ENCODE assay signal across 12 mouse cellular contexts in genomic region chr17:26357784-26358183, GRCm38 (mm10). TPM values are rescaled to one million over a fixed set of nuclear protein-coding genes. Genes with fewer than 3 reads are reported as not detected.
A peak's percentile ranks its signal among the peaks of the same experiment; 100 is the strongest.
DNase-seq lines count a peak whose midpoint lies in the region; ATAC-seq and TF ChIP-seq lines count a peak whose summit lies in the region.
"Had no signal": no experiment of that assay in that cellular context is flagged by ENCODE, and none has a peak within 500 bp of the region (broad histone marks: within the 10 kb centered on the region; RNA-seq: fewer than 3 reads in every experiment).

No protein-coding gene starts in this region.

- no peak overlapping the region for H3K9ac ChIP-seq in forebrain, embryonic 11.5 days (ENCODE audit: low read length)
- no peak overlapping the region for H3K9ac ChIP-seq in forebrain, embryonic 16.5 days (replicated peaks; ENCODE audit: low read depth, low read length)
- no peak overlapping the region for H3K9ac ChIP-seq in heart, adult 2 months (ENCODE audit: low read depth, low read length)
- H3K9ac ChIP-seq in lung, postnatal 0 days (replicated peaks; ENCODE audit: low read depth): no peak overlapping the region
- H3K9ac ChIP-seq: forebrain, embryonic 15.5 days; hindbrain, embryonic 15.5 days; neural tube, embryonic 13.5 days had no signal

- H3K4me1 ChIP-seq in forebrain, embryonic 11.5 days (replicated peaks; ENCODE audit: control insufficient read depth, insufficient read depth, low read length): no peaks in the 10 kb centered on the region
- peaks cover 15% of the 10 kb centered on the region for H3K4me1 ChIP-seq in forebrain, embryonic 16.5 days (replicated peaks; ENCODE audit: control insufficient read depth, insufficient read depth, low read length)
- H3K4me1 ChIP-seq in heart, adult 2 months (ENCODE audit: control insufficient read depth, insufficient read depth, low read length): peaks cover 4% of the 10 kb centered on the region; the same call in 1 of the 2 replicates
- peaks cover 12% of the 10 kb centered on the region; the same call in 1 of the 2 replicates for H3K4me1 ChIP-seq in lung, postnatal 0 days (ENCODE audit: insufficient read depth, low read depth, low read length)

- no peak overlapping the region for H3K4me2 ChIP-seq in forebrain, embryonic 11.5 days (ENCODE audit: low read depth, low read length, severe bottlenecking)
- no peak overlapping the region for H3K4me2 ChIP-seq in forebrain, embryonic 16.5 days (ENCODE audit: low read length)
- no peak overlapping the region for H3K4me2 ChIP-seq in lung, postnatal 0 days (replicated peaks; ENCODE audit: low read depth, low read length)
- H3K4me2 ChIP-seq: forebrain, embryonic 15.5 days; hindbrain, embryonic 15.5 days; neural tube, embryonic 13.5 days had no signal

- H3K9me3 ChIP-seq in forebrain, embryonic 11.5 days (ENCODE audit: control insufficient read depth, low read length): no peaks in the 10 kb centered on the region
- no peaks in the 10 kb centered on the region for H3K9me3 ChIP-seq in forebrain, embryonic 16.5 days (ENCODE audit: control insufficient read depth, low read length)
- no peaks in the 10 kb centered on the region for H3K9me3 ChIP-seq in lung, postnatal 0 days (ENCODE audit: low read length)
- H3K9me3 ChIP-seq: forebrain, embryonic 15.5 days; hindbrain, embryonic 15.5 days; neural tube, embryonic 13.5 days had no signal

- no peaks in the 10 kb centered on the region for H3K36me3 ChIP-seq in forebrain, embryonic 11.5 days (ENCODE audit: control insufficient read depth, insufficient read depth, low read length)
- H3K36me3 ChIP-seq in forebrain, embryonic 16.5 days (ENCODE audit: control insufficient read depth, insufficient read depth): no peaks in the 10 kb centered on the region
- no peaks in the 10 kb centered on the region for H3K36me3 ChIP-seq in heart, adult 2 months (ENCODE audit: control insufficient read depth, insufficient read depth, low read length)
- no peaks in the 10 kb centered on the region for H3K36me3 ChIP-seq in lung, postnatal 0 days (ENCODE audit: insufficient read depth, low read length)
- H3K36me3 ChIP-seq: forebrain, embryonic 15.5 days; hindbrain, embryonic 15.5 days; neural tube, embryonic 13.5 days had no signal

- no peak overlapping the region for H3K4me3 ChIP-seq in forebrain, embryonic 11.5 days (ENCODE audit: low read depth, low read length)
- H3K4me3 ChIP-seq in forebrain, embryonic 16.5 days (replicated peaks; ENCODE audit: low read length): no peak overlapping the region
- no peak overlapping the region for H3K4me3 ChIP-seq in heart, adult 2 months
- no peak overlapping the region for H3K4me3 ChIP-seq in lung, postnatal 0 days (ENCODE audit: low read depth, low read length)
- H3K4me3 ChIP-seq: forebrain, embryonic 15.5 days; hindbrain, embryonic 15.5 days; neural tube, embryonic 13.5 days had no signal

- WGBS in forebrain, embryonic 11.5 days: 67% methylated on average over 4 of the region's 4 CpGs
- WGBS in forebrain, embryonic 16.5 days: 33% methylated on average over 4 of the region's 4 CpGs
- 41% methylated on average over 4 of the region's 4 CpGs for whole genome bisulfite sequencing in heart, adult 2 months
- 43% methylated on average over 4 of the region's 4 CpGs for WGBS in lung, postnatal 0 days

- H3K27ac ChIP-seq in forebrain, embryonic 11.5 days (ENCODE audit: low read depth, low read length): no peak overlapping the region
- no peak overlapping the region for H3K27ac ChIP-seq in forebrain, embryonic 16.5 days (ENCODE audit: low read length)
- no peak overlapping the region for H3K27ac ChIP-seq in heart, adult 2 months
- no peak overlapping the region for H3K27ac ChIP-seq in lung, postnatal 0 days (ENCODE audit: low read length)
- H3K27ac ChIP-seq: forebrain, embryonic 15.5 days; hindbrain, embryonic 15.5 days; macrophage; neural tube, embryonic 13.5 days had no signal

- H3K27me3 ChIP-seq in forebrain, embryonic 11.5 days (ENCODE audit: control insufficient read depth, insufficient read depth, low read length): no peaks in the 10 kb centered on the region
- H3K27me3 ChIP-seq in forebrain, embryonic 16.5 days (replicated peaks; ENCODE audit: control insufficient read depth, insufficient read depth, low read length): no peaks in the 10 kb centered on the region
- no peaks in the 10 kb centered on the region for H3K27me3 ChIP-seq in heart, adult 2 months (ENCODE audit: control insufficient read depth, insufficient read depth, low read length)
- H3K27me3 ChIP-seq in lung, postnatal 0 days (replicated peaks; ENCODE audit: insufficient read depth, low read length): no peaks in the 10 kb centered on the region
- H3K27me3 ChIP-seq: forebrain, embryonic 15.5 days; hindbrain, embryonic 15.5 days; neural tube, embryonic 13.5 days had no signal

- peak; percentile 42 for DNase-seq in forebrain, embryonic 11.5 days (ENCODE audit: low spot score)
- peak; percentile 56 to 68 for DNase-seq in heart, adult 2 months
- DNase-seq in kidney, adult 8-10 months: peak; percentile 41 to 51
- peak; percentile 88 for DNase-seq in lung, postnatal 0 days (ENCODE audit: low spot score)
- no peak for DNase-seq in cerebellum, postnatal 25 days
- DNase-seq in frontal cortex, postnatal 10 days (ENCODE audit: low spot score in 2 of 2): no peak

- no peak for TF ChIP-seq POLR2A in heart, adult 2 months (IDR thresholded peaks at IDR 0.05; ENCODE audit: insufficient read depth, low read depth, low read length)

- H3K79me2 ChIP-seq in heart, adult 2 months (replicated peaks; ENCODE audit: control insufficient read depth, insufficient read depth, low read length): no peaks in the 10 kb centered on the region

- TF ChIP-seq EP300 in heart, adult 2 months (IDR thresholded peaks at IDR 0.05; ENCODE audit: insufficient read depth, low read depth, low read length): 0 out of 2 replicates have a peak, but pooled peaks have one; percentile 36
- no peak for TF ChIP-seq EP300 in lung, postnatal 0 days (IDR thresholded peaks at IDR 0.05)

- no peak for TF ChIP-seq CTCF in heart, adult 2 months (IDR thresholded peaks at IDR 0.05)
- TF ChIP-seq CTCF in lung, postnatal 0 days (IDR thresholded peaks at IDR 0.05): no peak

- intact Hi-C loops in heart, adult 2 months (cut with DNase I): no loop called here

- no peak for ATAC-seq in forebrain, embryonic 11.5 days (replicated peaks; ENCODE audit: low FRiP score)
- ATAC-seq in forebrain, embryonic 16.5 days: no peak
- peak; percentile 83 for ATAC-seq in lung, postnatal 0 days
- ATAC-seq in monocyte, adult 5-6 weeks (replicated peaks; ENCODE audit: insufficient number of reproducible peaks, low FRiP score, low TSS enrichment, poor library complexity, severe bottlenecking): no peak
- ATAC-seq: forebrain, embryonic 15.5 days had no signal

RNA-seq across cellular contexts. Expression of gene Neurl1b, which starts 56.8 kb away (rescaled TPM):
- 0.35 and 0.45 TPM in 2 replicates for polyA plus RNA-seq in forebrain, embryonic 11.5 days (2014; fragmentation: Nextera tagmentation; extraction: Ambion mirVana)
- 2.4 and 4.1 TPM in 2 replicates for polyA plus RNA-seq in forebrain, embryonic 16.5 days (2015; fragmentation: Nextera tagmentation; extraction: Ambion mirVana)
- total RNA-seq in heart, adult 2 months (2021): 1 to 10 TPM; 3.9 to 5.0 TPM
- polyA plus RNA-seq in heart, adult 2 months (2012; rRNA removed): 4.6 and 4.7 TPM in 2 replicates
- 0.98 and 1.5 TPM in 2 replicates for polyA plus RNA-seq in lung, postnatal 0 days (2015; fragmentation: Nextera tagmentation; extraction: Ambion mirVana)
- 0.11 to 0.29 TPM in 2 of 3 replicates, not detected in the other for total RNA-seq in monocyte, adult 5-6 weeks (2017)

Comparison
In these comparisons a context has a peak if more than half of its experiments do, and no peak if none do; other contexts are left out.
1. DNase-seq: peak in forebrain, embryonic 11.5 days (single experiment), heart, adult 2 months (2 of 2), kidney, adult 8-10 months (2 of 2) and lung, postnatal 0 days (single experiment); none in cerebellum, postnatal 25 days (0 of 2) and frontal cortex, postnatal 10 days (0 of 2).